Mouse (Mus musculus): Measurements from ENCODE around the gene Ppa1.
"Not testable (repeated sequence)": the region's sequence is repeated elsewhere in the genome, so short reads cannot be mapped to it uniquely, and the experiment has no call there.

Gene Ppa1

DNA sequence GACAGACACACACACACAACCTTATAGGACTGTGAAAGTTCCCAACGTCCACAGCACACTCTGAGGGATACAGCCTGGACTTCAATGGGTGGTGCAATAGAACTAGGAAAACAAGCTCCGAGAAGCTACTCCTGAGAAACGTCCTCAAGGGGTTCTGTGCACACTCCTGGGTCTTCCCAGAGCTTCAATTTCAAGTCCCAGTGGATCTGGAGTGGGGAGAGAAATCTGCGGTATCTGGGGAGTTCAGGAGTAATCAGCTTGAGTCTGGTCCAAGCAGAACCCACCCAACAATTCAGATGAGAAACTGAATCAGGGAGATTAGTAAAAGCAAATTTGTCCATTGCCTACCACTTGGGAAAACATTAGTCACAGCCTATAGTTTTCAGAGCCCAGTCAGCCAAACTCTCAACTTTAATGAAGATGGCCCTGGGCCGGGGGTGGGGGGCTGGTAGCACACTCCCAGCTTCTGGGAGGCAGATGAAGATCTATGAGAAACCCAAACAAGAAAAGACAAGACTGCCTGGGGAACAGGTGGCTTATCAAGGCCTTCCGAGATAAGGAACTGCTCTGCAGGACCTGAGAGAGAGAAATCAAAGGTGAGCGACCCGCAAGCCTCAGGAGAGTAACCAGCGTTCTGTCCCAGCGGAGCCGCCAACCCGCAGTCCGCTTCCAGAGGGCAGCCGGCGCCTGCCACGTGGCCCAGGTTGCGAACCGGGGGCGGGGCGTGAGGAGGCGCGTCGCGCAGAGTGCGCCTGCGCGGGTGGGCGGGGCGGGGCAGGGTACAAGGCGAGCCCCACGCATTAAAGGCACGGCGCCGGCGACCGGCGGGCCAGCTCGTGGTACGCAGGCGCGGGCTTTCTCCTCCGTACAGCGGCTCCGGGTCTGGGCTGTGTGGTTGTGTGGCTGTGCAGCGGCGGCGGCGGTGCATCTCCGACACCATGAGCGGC is at the start of gene Ppa1:
Ppa1 (plus strand) TSS at position 763 of the 947 bp plus-strand sequence.
- peak; percentile 94 for DNase-seq (ENCODE audit: low spot score)

DNA sequence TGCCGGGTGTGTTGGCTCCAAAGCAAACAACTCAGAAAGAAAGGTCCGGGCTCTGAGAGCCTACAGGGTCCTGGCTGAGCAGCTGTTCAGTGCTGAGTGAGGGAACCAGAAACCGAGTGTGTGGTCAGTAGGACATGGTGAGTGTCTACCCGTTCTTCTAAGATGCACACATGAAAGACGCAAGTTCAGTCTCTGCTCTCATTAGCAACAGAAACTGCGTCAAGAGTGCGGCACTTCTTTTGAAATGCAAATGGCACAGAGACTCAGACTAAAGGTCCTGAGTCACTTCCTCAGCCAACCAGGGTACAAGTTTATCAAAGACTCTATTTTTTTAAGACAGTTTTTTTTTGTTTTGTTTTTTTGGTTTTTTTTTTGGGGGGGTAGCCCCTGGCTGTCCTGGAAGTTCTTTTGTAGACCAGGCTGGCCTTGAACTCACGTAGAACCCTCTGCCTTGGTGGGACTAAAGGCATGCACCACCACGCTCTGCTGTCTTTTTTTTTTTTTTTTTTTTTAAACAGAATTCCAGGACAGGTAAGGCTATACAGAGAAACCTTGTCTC is 48.7 kb upstream of the Ppa1 start:
- DNase-seq (ENCODE audit: low spot score), result no peak

DNA sequence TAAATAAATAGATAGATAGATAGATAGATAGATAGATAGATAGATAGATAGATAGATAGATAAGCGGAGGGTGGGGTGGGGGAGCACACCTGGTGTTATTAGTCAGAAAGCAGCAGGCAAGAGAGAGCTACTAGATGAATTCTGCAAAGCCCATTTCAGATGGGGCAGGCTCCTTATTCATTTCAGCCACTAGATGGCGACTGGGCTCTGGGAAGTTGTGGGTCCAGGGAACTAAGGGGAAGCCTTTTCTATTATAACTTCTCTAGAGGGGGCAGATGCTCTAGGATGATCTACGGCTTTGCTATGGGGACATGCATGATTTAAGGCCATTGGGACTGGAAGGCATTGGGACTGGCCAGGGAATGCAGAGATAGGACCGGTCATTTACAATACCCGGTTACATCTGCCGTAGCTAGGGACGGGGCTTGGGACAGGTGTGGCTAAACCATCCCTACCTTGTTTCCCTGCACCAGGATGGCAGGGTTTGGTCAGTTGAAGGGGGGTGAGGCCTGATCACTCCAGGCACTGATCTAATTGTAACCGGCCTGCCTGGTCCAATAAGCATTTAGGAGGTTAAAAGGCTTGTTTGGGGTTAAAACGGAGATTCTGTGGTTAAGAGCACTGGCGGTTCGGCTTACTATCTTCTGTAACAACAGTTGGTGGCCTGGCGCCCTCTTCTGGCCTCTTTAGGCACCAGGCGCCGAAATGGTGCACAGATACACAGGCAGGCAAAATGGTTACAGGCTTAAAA is 45.9 kb upstream of the Ppa1 start:
- peak; percentile 89 for DNase-seq (ENCODE audit: low spot score)

DNA sequence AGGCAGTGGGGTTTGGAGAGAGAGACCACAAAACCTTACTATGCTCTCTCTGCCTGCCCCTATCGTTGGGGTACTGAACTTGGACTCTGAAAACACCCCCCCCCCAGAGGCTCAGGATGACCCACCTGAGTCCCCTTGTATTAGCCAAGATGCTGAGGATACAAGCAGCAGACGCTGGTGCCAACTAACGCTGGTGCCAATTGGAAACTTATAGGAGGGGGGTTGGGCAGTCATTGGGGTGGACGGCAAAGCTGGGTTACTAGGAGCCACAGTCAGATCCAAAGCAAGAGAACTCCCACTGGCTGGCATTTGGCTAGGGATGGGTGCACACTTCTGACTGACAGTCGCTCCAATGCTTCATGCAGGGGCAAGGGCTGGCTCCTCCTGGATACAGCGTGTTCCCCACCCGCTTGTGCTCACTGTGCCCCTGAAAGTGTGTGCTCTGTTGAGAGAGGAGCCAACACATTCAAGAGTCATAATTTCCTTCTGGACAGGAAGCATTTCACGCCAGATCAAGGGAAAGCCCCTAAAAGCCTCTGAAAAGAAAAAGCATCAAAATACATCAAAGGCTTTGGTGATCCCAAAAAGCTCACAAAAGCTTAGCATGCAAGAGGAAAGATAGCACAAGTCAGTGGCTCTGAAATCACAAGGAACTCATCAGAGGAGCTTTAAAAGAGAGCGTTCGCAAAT is 43.8 kb upstream of the Ppa1 start:
- DNase-seq (ENCODE audit: low spot score), result no peak

DNA sequence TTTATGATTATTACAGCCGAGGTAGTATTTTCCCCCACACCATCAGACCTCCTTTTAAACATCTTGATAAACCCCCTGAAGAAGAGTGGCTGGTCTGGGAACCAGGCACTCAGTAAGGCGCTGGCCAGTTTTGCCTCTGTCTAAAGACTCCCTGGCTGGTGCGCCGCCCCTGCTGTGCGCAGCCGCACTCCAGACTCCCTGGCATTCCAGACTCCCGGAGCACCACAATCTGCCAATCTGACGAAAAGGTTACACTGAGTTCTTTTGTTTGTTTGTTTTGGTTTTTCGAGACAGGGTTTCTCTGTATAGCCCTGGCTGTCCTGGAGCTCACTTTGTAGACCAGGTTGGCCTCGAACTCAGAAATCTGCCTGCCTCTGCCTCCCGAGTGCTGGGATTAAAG is 43.0 kb upstream of the Ppa1 start:
- not testable (repeated sequence) for DNase-seq (ENCODE audit: low spot score)

DNA sequence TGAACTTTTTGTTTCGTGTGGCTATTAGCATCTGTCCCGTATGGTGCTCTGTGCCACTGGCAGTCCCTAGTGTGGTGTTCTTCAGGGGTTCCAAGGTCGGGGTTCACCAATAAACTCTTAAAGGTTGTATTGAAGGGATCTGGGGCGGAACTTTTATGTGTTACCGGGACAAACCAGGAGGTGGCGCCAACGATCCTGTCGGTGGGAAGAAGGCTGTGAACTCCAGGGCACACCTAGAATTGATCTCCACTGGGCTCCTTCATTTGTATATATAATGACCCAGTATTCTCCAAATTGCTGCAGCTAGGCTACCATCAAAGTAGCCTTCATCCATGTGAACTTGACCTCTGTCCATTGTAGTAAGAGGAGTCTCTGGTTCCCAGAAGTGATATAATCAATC is 42.5 kb upstream of the Ppa1 start:
- peak; percentile 86 for DNase-seq (ENCODE audit: low spot score)

DNA sequence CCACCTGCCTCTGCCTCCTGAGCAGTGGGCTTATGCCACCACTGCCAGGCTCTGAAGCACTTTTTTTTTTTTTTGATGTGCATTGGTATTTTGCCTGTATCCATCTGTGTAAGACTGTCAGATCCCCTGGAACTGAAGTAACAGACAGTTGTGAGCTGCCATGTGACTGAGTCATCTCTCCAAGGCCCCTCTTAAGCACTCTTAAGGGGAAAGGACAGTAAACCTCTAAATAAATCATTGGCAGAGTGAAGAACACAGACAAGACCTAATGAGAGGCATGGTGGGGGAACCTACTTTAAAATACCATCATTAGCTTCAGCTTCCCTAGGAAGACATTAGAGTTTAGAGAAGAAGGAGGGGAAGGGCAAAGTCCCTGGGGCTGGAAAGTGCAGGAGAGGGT is 40.1 kb upstream of the Ppa1 start:
- no peak for DNase-seq (ENCODE audit: low spot score)

DNA sequence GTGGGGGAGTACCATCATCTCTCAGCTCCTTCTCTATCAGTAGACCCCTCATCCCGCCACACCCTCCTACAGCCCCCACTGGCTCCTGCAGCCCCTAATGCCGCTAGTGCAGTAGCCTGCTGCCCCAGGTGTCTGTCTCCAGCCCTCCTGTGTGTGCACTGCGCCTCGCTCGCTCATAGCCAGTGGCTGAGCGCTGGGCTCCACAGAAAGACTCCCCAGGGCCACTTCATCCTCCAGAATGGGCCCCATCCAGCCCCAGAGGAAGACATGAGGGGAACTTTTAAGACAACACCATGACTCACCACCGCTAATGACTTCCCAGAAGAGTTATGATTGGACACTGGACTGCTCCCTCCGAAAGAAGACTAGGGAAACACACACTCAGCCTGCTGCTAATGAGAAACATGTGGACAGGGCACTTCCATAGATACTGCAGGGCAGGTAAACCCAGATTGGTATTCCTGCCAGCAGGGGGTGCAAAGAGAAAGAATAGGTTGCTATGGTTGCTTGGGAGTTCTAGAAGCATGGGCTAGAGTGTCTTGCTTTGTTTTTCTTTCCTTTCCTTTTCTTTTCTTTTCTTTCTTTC is 37.6 kb upstream of the Ppa1 start:
- DNase-seq (ENCODE audit: low spot score), result peak; percentile 75

DNA sequence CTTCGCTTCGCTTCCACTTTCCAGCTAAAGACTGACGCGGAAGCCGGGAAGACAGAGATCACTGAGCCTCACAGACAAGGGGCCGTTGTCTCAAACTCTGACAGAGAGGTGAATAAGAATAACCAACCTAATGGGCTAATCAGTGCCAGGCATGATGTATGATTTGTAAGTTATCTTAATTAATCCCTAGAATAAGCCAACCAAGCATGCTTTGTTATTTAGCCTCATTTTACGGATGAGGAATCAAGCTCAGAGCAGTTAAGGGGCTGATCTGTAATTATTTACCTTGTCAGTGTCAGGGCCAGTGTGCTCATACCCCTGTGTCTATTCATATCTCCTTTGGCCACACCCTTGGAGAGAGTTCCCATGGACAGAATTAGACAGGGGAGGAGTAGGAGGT is 34.0 kb upstream of the Ppa1 start:
- DNase-seq (ENCODE audit: low spot score), result no peak

DNA sequence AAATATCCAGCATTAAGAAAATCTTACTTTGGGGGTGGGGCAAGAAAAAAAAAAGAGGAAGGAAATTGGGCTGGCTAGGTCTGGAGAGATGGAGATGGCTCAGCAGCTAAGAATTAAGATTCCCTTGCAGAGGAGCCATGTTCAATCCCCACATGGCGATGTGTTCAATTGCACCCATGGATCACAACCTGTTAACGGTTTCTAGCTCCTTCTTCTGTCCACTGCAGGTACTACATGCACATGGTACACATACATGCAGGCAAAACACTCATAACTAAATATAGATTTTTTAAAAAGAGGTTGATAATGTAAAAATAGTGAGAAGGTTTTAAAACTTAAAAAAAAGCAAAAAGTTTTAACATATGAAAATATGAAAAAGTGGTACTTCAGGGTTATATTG is 29.8 kb upstream of the Ppa1 start:
- no peak for DNase-seq (ENCODE audit: low spot score)

DNA sequence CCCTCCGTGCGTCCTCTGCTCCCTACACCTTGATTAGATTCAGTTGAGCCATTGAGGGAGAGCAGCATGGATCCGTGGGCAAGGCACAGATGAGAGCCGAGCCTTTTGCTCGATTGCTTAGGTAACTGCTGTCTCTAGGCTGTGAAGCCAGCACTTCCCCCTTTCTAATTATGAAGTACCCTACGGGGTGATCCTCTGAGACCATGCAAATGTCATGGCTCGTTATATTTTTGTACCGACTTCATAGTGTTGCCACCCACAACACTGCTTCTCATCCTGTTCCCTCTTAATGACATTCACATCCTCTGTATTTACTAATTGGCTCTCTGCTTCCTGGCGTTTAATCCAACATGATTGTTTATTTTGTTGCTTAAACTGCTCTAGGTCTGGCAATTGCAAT is 26.7 kb upstream of the Ppa1 start:
- no peak for DNase-seq (ENCODE audit: low spot score)

DNA sequence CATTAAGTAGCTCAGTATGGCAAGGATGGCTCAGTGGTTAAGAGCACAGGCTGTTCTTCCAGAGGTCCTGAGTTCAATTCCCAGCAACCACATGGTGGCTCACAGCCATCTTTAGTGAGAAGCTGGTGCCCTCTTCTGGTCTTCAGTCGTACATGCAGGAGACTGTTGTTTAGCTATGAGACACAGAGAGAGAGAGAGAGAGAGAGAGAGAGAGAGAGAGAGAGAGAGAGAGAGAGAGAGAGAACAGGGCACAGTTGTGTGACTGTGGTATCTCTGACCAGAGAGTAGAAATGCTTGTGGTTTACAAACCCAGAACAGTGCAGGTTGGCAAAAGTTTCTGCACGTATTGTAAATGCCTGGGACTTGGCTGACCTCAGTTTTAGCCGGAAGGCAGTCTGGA is 24.5 kb upstream of the Ppa1 start:
- not testable (repeated sequence) for DNase-seq (ENCODE audit: low spot score)

DNA sequence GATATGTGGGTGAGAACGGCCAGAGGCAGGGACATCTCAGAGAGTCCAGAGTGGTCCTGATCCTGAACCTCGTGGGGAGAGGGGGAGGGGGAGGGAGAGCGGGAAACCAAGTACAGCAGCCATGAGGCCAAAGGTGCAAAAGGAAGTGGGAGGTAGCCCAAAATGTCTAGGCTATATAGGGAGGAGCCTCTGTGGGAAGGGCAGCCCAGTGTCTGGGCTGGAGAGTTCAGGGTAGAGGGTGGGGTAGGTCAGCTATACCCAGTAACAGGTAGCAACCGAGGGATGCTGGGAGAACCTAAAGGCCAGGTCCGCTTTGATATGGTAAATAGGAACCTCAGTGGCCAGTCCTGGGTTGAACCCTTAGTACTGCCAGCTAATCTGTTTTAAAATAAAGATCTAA is 23.6 kb upstream of the Ppa1 start:
- no peak for DNase-seq (ENCODE audit: low spot score)

DNA sequence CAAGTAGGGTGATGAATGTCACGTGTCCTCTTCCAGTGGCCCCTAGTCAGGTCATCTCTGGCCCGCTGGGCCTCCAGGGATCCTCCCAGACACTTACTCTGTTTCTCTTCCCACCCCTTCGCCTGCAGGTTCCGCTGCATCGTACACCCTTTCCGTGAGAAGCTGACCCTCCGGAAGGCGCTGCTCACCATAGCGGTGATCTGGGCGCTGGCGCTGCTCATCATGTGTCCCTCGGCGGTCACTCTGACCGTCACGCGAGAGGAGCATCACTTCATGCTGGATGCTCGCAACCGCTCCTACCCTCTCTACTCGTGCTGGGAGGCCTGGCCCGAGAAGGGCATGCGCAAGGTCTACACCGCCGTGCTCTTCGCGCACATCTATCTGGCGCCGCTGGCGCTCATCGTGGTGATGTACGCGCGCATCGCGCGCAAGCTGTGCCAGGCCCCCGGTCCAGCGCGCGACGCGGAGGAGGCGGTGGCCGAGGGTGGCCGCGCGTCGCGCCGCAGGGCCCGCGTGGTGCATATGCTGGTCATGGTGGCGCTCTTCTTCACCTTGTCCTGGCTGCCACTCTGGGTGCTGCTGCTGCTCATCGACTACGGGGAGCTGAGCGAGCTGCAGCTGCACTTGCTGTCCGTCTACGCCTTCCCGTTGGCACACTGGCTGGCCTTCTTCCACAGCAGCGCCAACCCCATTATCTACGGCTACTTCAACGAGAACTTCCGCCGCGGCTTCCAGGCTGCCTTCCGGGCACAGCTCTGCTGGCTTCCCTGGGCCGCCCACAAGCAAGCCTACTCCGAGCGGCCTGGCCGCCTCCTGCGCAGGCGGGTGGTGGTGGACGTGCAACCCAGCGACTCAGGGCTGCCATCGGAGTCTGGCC is 22.7 kb upstream of the Ppa1 start:
- peak; percentile 51 for DNase-seq (ENCODE audit: low spot score)

DNA sequence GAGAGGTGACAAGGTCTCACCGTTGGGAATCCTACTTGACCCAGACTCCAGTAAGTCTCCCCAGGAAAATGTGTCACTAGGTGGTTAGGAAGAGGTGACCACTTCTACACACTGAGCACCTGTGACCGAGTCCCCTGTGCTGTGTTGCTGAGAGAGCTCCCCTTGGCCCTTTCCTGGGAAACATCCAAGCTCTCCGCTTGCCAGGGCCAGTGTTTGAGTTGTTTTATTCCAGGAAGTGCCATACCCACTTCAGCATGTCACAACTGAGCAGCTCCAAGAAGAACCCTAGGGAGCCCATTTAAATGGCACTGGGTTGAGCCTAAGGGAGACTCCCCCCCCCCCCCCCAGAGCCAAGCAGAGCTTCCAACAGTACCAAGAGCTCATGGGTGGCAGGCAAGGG is 21.8 kb upstream of the Ppa1 start:
- no peak for DNase-seq (ENCODE audit: low spot score)

DNA sequence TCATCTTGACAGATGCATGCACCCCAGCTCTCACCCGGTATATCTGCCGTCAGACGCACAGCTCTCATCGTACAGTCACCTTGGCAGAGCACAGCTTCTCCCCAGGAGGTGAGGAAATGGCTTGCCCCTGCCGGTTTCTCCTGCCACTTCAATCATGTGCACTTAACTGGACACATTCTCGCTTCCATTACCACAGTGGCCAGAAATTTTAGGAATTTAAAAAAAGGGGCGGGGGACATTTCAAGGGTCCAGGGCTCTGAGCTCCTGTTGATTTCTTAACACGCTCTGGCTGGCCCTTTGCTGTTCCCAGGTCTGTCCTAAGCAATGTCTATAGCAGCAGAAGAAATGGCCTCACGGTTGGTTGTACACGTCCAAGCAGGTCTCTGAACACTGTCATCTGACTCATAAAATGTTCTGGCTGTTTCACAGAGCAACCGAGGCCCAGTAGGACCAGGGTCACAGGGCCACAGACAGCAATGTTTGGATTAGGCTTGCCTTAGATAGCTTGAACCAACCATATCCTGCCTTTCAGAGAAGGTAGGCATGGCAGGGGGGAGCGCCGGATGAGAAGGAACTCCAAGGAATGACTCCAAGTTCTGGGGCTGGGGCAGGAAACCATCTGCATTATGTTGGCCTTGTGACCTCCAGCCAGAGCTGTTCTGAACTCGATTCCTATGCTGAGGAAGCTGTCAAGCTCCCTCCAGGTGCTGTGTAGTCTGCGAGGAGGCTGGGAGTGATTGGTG is 21.0 kb upstream of the Ppa1 start:
- DNase-seq (ENCODE audit: low spot score), result peak; percentile 45

DNA sequence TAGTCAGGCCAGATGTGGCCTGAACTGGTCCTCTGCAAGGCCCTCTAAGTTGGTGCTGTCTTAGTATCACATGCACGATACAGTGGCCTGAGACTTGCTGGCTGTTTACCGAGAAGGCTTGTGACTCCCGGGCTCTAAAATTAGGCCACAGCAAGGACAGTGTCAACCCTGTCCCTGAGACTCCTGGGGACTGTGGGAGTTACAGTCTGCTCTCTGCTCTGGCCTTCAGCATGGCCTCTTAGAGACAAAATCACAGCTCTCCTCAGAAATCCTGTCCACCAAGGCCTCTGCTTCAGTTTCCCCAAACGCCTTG is 20.5 kb upstream of the Ppa1 start:
- DNase-seq (ENCODE audit: low spot score), result no peak

DNA sequence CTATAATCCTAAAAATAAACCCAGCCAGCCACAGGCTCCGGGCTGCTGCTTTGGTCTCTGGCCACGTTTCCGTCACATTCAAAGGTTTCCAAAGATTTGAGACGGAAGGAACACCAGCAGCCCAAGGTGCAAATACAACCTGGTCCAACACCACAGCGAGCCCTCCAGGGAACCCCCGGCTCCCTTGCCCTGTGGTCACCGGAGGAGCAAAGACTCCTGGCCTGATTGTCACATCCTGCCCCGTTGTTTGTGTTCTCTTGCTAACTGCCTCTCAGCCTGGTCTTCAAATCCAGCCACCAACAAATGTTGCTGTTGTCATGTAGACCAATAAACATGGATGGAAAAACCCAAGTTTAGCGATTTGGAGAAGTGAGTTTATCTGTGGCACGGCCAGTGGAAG is 15.9 kb upstream of the Ppa1 start:
- DNase-seq (ENCODE audit: low spot score), result no peak

DNA sequence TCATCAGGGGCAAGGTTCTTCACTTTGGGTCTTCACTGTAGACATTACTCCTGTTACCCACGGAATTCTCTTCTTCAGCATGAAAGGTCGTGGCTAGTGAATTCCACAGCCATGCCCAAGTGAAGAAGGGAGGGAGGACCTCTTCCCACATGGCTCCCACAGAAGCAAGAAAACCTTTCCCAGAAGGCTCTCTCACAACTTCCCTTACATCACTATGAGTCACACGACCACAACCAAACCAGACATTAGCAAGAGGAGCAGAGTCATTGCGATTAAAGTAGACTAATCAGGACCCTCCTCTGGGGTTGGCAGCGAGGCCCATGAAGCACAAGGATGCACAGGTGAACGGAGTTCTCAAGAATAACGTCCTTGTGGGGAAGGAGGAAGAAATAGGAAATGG is 11.3 kb upstream of the Ppa1 start:
- no peak for DNase-seq (ENCODE audit: low spot score)

DNA sequence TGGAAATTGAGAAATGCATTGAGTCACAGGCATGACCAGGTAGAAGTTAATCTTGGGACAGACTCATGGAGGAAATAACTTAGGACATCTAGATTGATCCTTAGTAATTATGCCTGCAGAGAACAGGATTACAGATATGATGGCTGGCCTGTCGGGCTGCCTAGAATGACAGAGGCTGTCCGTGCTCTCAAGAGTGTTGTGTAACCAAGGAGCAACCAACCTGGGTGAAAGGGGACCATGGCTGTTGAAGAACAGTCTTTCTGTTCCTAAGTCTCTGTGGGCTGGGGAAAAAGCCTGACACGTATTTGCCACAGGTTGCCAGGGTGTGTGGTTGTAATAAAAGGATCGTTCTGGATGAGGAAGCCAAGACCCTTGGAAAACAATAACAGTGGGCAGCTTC is 8.0 kb upstream of the Ppa1 start:
- DNase-seq (ENCODE audit: low spot score), result no peak

Data from embryo, embryonic 10.5 days (tissue).